ENCODE assay signal across 8 mouse cellular contexts in the genomic region with DNA sequence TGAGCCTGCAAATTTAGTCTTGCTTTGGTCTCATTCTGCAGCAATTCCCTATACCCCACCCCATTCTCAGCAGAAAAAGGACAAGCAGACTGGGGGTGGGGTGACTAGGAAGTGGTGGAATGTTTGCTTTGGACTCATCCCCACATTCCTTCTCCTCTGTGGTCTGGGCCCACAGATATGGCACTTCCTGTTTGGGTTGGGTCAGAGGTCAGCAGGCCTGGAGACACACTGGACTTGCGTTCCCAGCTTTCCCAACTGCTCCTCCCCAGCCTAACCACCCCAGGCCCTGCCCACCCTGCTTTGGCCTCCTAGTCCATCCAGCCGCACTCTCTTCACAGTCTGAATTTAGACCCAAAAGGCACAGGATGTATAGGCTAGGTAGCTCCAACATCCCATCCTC. TPM values are rescaled to one million over a fixed set of nuclear protein-coding genes. Genes with fewer than 3 reads are reported as not detected.
DNase-seq lines count a peak whose midpoint lies in the region; ATAC-seq and TF ChIP-seq lines count a peak whose summit lies in the region.

No protein-coding gene starts in this region.

- H3K79me2 ChIP-seq in myocyte (ENCODE audit: control insufficient read depth, insufficient read depth), result no peaks in the 10 kb centered on the region

- no peaks in the 10 kb centered on the region for H3K36me3 ChIP-seq in heart, embryonic 11.5 days (ENCODE audit: control insufficient read depth, insufficient read depth, low read length)
- H3K36me3 ChIP-seq in myocyte (ENCODE audit: control insufficient read depth, insufficient read depth), result no peaks in the 10 kb centered on the region

- H3K4me2 ChIP-seq in heart, embryonic 11.5 days, result no peak overlapping the region
- H3K4me2 ChIP-seq in myocyte (ENCODE audit: low read depth), result peak overlapping the region; percentile 74

- no peaks in the 10 kb centered on the region for H3K9me3 ChIP-seq in heart, embryonic 11.5 days (replicated peaks; ENCODE audit: control insufficient read depth, low read length)

- ATAC-seq in heart, embryonic 11.5 days (replicated peaks; ENCODE audit: insufficient number of reproducible peaks, low FRiP score, low TSS enrichment), result peak; percentile 66
- ATAC-seq in CD4-positive, CD25-positive, alpha-beta regulatory T cell, adult 4 months, result no peak

- no peak overlapping the region for H3K9ac ChIP-seq in heart, embryonic 11.5 days (ENCODE audit: low read depth, low read length)

- H3K4me1 ChIP-seq in heart, embryonic 11.5 days (ENCODE audit: control insufficient read depth, insufficient read depth, low read length), result peaks cover 2% of the 10 kb centered on the region; the same call in 1 of the 2 replicates

- no peak overlapping the region for H3ac ChIP-seq in myocyte (ENCODE audit: control insufficient read depth, insufficient read length)

- WGBS in heart, embryonic 11.5 days (ENCODE audit: insufficient replicate concordance), result 46% methylated on average over 2 of the region's 2 CpGs

- TF ChIP-seq POLR2A in myocyte (IDR thresholded peaks at IDR 0.05; ENCODE audit: insufficient read length, low read depth), result no peak

- H3K4me3 ChIP-seq in heart, embryonic 11.5 days (ENCODE audit: low read depth, low read length), result no peak overlapping the region
- H3K4me3 ChIP-seq in myocyte, result no peak overlapping the region

- peaks cover 11% of the 10 kb centered on the region for H3K27me3 ChIP-seq in heart, embryonic 11.5 days (ENCODE audit: control insufficient read depth, insufficient read depth, low read length)
- no peaks in the 10 kb centered on the region for H3K27me3 ChIP-seq in myocyte (ENCODE audit: control insufficient read depth, insufficient read depth, insufficient read length)

- H3K27ac ChIP-seq in heart, embryonic 11.5 days (ENCODE audit: low read depth, low read length), result peak overlapping the region; percentile 74

- DNase-seq in adrenal gland, adult (ENCODE audit: inconsistent age in 2 of 2, low spot score in 1 of 2), result peak; percentile 46 to 60
- DNase-seq in adrenal gland, postnatal 25 days, result no peak
- DNase-seq in kidney, postnatal 14 days, result peak; percentile 83
- no peak for DNase-seq in T-cell, adult 2 months (ENCODE audit: low spot score)
- DNase-seq in left cerebral cortex, adult 18-20 months (ENCODE audit: low spot score in 2 of 2), result no peak

TF ChIP-seq in myocyte, 11 proteins besides CTCF, POLR2A, EP300 and RAD21:
- TF ChIP-seq MYOG (IDR thresholded peaks at IDR 0.05; ENCODE audit: control insufficient read depth in 1 of 3, insufficient read depth in 1 of 3, insufficient read length in 2 of 3, low read depth in 2 of 3) (no peak), CEBPB (IDR thresholded peaks at IDR 0.05; ENCODE audit: insufficient read depth, poor library complexity, severe bottlenecking) (no peak), POLR2AphosphoS2 (IDR thresholded peaks at IDR 0.05; ENCODE audit: insufficient read length, low read depth) (no peak), REST (IDR thresholded peaks at IDR 0.05; ENCODE audit: insufficient read depth, insufficient read length) (no peak), USF1 (IDR thresholded peaks at IDR 0.05; ENCODE audit: low read depth) (no peak), TCF3 (IDR thresholded peaks at IDR 0.05; ENCODE audit: insufficient read length, low read depth) (no peak), SRF (IDR thresholded peaks at IDR 0.05; ENCODE audit: control insufficient read depth, insufficient read length, low read depth) (no peak), TCF12 (IDR thresholded peaks at IDR 0.05; ENCODE audit: insufficient read depth, poor library complexity, severe bottlenecking) (no peak), MAX (IDR thresholded peaks at IDR 0.05; ENCODE audit: low read depth) (no peak), MYOD1 (IDR thresholded peaks at IDR 0.05; ENCODE audit: control insufficient read depth in 1 of 3, insufficient read length in 2 of 3, low read depth in 2 of 3) (no peak), E2F4 (IDR thresholded peaks at IDR 0.05; ENCODE audit: insufficient read depth) (no peak)

RNA-seq across cellular contexts. Expression of gene Bgn, which starts 6.8 kb away (rescaled TPM):
- 185 and 205 TPM in 2 replicates for total RNA-seq in adrenal gland, postnatal 25 days (2021)
- 59.2 and 68.0 TPM in 2 replicates for polyA plus RNA-seq in heart, embryonic 11.5 days (2014; fragmentation: Nextera tagmentation; extraction: Ambion mirVana)
- polyA plus RNA-seq in myocyte (2012; fragmentation: generic; extraction: Trizol), result 1,139 TPM
- not detected for polyA plus RNA-seq in CD4-positive, CD25-positive, alpha-beta regulatory T cell, adult 4 months (2017; shearing (Covaris generic))
- total RNA-seq in left cerebral cortex, adult 18-20 months (2021), result 10 to 100 TPM; 17.4 to 18.5 TPM

RNA-seq across cellular contexts. Expression of gene Haus7, which starts 17.8 kb away (rescaled TPM):
- 27.7 and 31.8 TPM in 2 replicates for total RNA-seq in adrenal gland, postnatal 25 days (2021)
- polyA plus RNA-seq in heart, embryonic 11.5 days (2014; fragmentation: Nextera tagmentation; extraction: Ambion mirVana), result 72.7 and 82.8 TPM in 2 replicates
- 32.6 TPM for polyA plus RNA-seq in myocyte (2012; fragmentation: generic; extraction: Trizol)
- 10 to 100 TPM; 23.5 to 27.7 TPM for polyA plus RNA-seq in CD4-positive, CD25-positive, alpha-beta regulatory T cell, adult 4 months (2017; shearing (Covaris generic))
- total RNA-seq in left cerebral cortex, adult 18-20 months (2021), result 10 to 100 TPM; 10.8 to 11.2 TPM

RNA-seq across cellular contexts. Expression of gene Atp2b3, which starts 26.3 kb away (rescaled TPM):
- 38.1 and 43.3 TPM in 2 replicates for total RNA-seq in adrenal gland, postnatal 25 days (2021)
- 0.10 and 0.25 TPM in 2 replicates for polyA plus RNA-seq in heart, embryonic 11.5 days (2014; fragmentation: Nextera tagmentation; extraction: Ambion mirVana)
- polyA plus RNA-seq in myocyte (2012; fragmentation: generic; extraction: Trizol), result 0.07 TPM
- not detected for polyA plus RNA-seq in CD4-positive, CD25-positive, alpha-beta regulatory T cell, adult 4 months (2017; shearing (Covaris generic))
- total RNA-seq in left cerebral cortex, adult 18-20 months (2021), result 10 to 100 TPM; 92.3 to 95.5 TPM

RNA-seq across cellular contexts. Expression of gene Trex2, which starts 41.5 kb away (rescaled TPM):
- total RNA-seq in adrenal gland, postnatal 25 days (2021), result not detected in 2 replicates
- not detected in 2 replicates for polyA plus RNA-seq in heart, embryonic 11.5 days (2014; fragmentation: Nextera tagmentation; extraction: Ambion mirVana)
- not detected for polyA plus RNA-seq in myocyte (2012; fragmentation: generic; extraction: Trizol)
- polyA plus RNA-seq in CD4-positive, CD25-positive, alpha-beta regulatory T cell, adult 4 months (2017; shearing (Covaris generic)), result not detected
- not detected for total RNA-seq in left cerebral cortex, adult 18-20 months (2021)

Comparison
In these comparisons a context has a peak if more than half of its experiments do, and no peak if none do; other contexts are left out.
1. DNase-seq: peak in adrenal gland, adult (2 of 2) and kidney, postnatal 14 days (single experiment); none in adrenal gland, postnatal 25 days (single experiment), T-cell, adult 2 months (single experiment) and left cerebral cortex, adult 18-20 months (0 of 2).
2. RNA of gene Bgn, which starts 6.8 kb away (polyA plus RNA-seq): 1,139 TPM in myocyte (single experiment) and 59.2 to 68.0 TPM in heart, embryonic 11.5 days; not detected in CD4-positive, CD25-positive, alpha-beta regulatory T cell, adult 4 months; every median in the first group is over 10 times any median in the second.